Mouse (Mus musculus): ENCODE measurements around the gene Ripply2.

GRCm38 (mm10) chr9:86980048-86980447 lies 35.3 kb upstream of the Ripply2 start:
- TF ChIP-seq POLR2A (IDR thresholded peaks at IDR 0.05; ENCODE audit: low read depth, low read length) (no peak), CTCF (IDR thresholded peaks at IDR 0.05; ENCODE audit: extremely low read depth, insufficient read depth, insufficient read length, insufficient replicate concordance) (no peak)
